Mouse (Mus musculus) forebrain, embryonic 11.5 days (tissue): ENCODE results near the gene Snx33. TPM values are rescaled to one million over a fixed set of nuclear protein-coding genes. Genes with fewer than 3 reads are reported as not detected.
"Not testable (repeated sequence)": the region's sequence is repeated elsewhere in the genome, so short reads cannot be mapped to it uniquely, and the experiment has no call there.

ENCODE experiments used
- ATAC-seq: fragments of 200-750 bp; cut with Nextera tagmentation; replicated peaks from 2 replicates; pipeline ENCODE4 v1.8.0; 2017; ENCODE audit warnings: moderate TSS enrichment; ENCODE audit not compliant: low FRiP score
- DNase-seq: peaks from one replicate; pipeline ENCODE4 v3.0.0-alpha.2; 2017; ENCODE audit warnings: low spot score
- H3K27ac ChIP-seq: fragments of 300-500 bp; sonication (generic); 2 replicates; pipeline ENCODE4 v1.5.1; 2014; ENCODE audit warnings: low read depth, low read length
- H3K27me3 ChIP-seq: fragments of 300-500 bp; sonication (generic); 2 replicates; pipeline ENCODE4 v1.6.1; 2014; ENCODE audit warnings: mild to moderate bottlenecking, low read length, mixed read lengths; ENCODE audit not compliant: control insufficient read depth, insufficient read depth
- H3K36me3 ChIP-seq: fragments of 300-500 bp; sonication (generic); 2 replicates; pipeline ENCODE4 v1.6.1; 2014; ENCODE audit warnings: mild to moderate bottlenecking, low read length, moderate library complexity, mixed read lengths; ENCODE audit not compliant: control insufficient read depth, insufficient read depth
- H3K4me1 ChIP-seq: fragments of 300-500 bp; sonication (generic); replicated peaks from 2 replicates; pipeline ENCODE4 v1.6.1; 2014; ENCODE audit warnings: low read length, mixed read lengths; ENCODE audit not compliant: control insufficient read depth, insufficient read depth
- H3K4me2 ChIP-seq: fragments of 300-500 bp; sonication (generic); 2 replicates; pipeline ENCODE4 v1.6.1; 2014; ENCODE audit warnings: low read depth, mild to moderate bottlenecking, low read length, moderate library complexity, mixed read lengths; ENCODE audit not compliant: severe bottlenecking
- H3K4me3 ChIP-seq: fragments of 300-500 bp; sonication (generic); 2 replicates; pipeline ENCODE4 v1.5.1; 2014; ENCODE audit warnings: low read depth, low read length
- H3K9ac ChIP-seq: fragments of 300-500 bp; sonication (generic); 2 replicates; pipeline ENCODE4 v1.6.1; 2014; ENCODE audit warnings: low read length
- H3K9me3 ChIP-seq: fragments of 300-500 bp; sonication (generic); 2 replicates; pipeline ENCODE4 v1.6.1; 2016; ENCODE audit warnings: low read length, mixed read lengths; ENCODE audit not compliant: control insufficient read depth
- WGBS: fragments of 180-500 bp; shearing (Covaris S2); extraction: QIAGEN DNeasy Blood & Tissue Kit; methylation state at CpG from one replicate; pipeline ENCODE4 v1.1.7; 2014; 5-methylcytosine and 5-hydroxymethylcytosine counted together
- polyA plus RNA-seq: library from polyadenylated mRNA; unstranded; fragments of >200 nt; fragmentation: Nextera tagmentation; extraction: Ambion mirVana; gene quantifications from 2 replicates; pipeline ENCODE4 v1.2.1, GENCODE M21; 2014

The Snx33 gene
- polyA plus RNA-seq, 1 experiment from 2014 or later: 5.8 TPM

- Histone ChIP-seq H3K4me1 (peaks cover 7% of the 10 kb centered on the region; the same call in 1 of the 2 replicates), H3K9me3 (no peaks in the 10 kb centered on the region), H3K36me3 (no peaks in the 10 kb centered on the region), H3K27me3 (no peaks in the 10 kb centered on the region), H3K4me2 (peak within 1 kb of the TSS; percentile 79), H3K4me3 (peak within 1 kb of the TSS; percentile 62), H3K9ac (peak within 1 kb of the TSS; percentile 77), H3K27ac (peak within 1 kb of the TSS; percentile 78)
- ATAC-seq (peak; percentile 100), DNase-seq (peak; percentile 97)
- WGBS: under 1% methylated on average over 50 of the region's 50 CpGs
Measured at GRCm38 (mm10) chr9:56950414-56951400, 22.5 kb upstream of the Snx33 start, which contains the start of gene Snupn. Gene Snupn (plus strand): TSS chr9:56950878.

- Histone ChIP-seq H3K4me3 (peak overlapping the region; percentile 9), H3K4me2 (peak overlapping the region; percentile 33), H3K4me1 (peaks cover 7% of the 10 kb centered on the region; the same call in 1 of the 2 replicates), H3K9me3 (no peaks in the 10 kb centered on the region), H3K9ac (peak overlapping the region; percentile 37), H3K36me3 (no peaks in the 10 kb centered on the region), H3K27ac (no peak overlapping the region), H3K27me3 (no peaks in the 10 kb centered on the region)
- 38% methylated on average over 13 of the region's 13 CpGs for WGBS
- DNase-seq: peak; percentile 53
- ATAC-seq: no peak
Measured at GRCm38 (mm10) chr9:56949767-56950166, 21.6 kb upstream of the Snx33 start.

- not testable (repeated sequence) for H3K4me2 ChIP-seq, ATAC-seq, H3K27me3 ChIP-seq, H3K27ac ChIP-seq, H3K9me3 ChIP-seq, DNase-seq, H3K4me3 ChIP-seq, H3K36me3 ChIP-seq, H3K4me1 ChIP-seq, H3K9ac ChIP-seq
- WGBS: 85% methylated on average over 5 of the region's 5 CpGs
Measured at GRCm38 (mm10) chr9:56948699-56949098, 20.5 kb upstream of the Snx33 start.

GRCm38 (mm10) chr9:56947481-56947880 is 19.3 kb upstream of the Snx33 start:
- H3K4me3 ChIP-seq, H3K4me1 ChIP-seq, H3K27me3 ChIP-seq, H3K27ac ChIP-seq, H3K36me3 ChIP-seq, H3K9me3 ChIP-seq, ATAC-seq, H3K4me2 ChIP-seq, H3K9ac ChIP-seq, DNase-seq: not testable (repeated sequence)
- WGBS: 19% methylated on average over 3 of the region's 3 CpGs

- H3K9me3 ChIP-seq: no peaks in the 10 kb centered on the region
- DNase-seq (peak; percentile 41), ATAC-seq (no peak)
- peak overlapping the region; percentile 46 for H3K4me3 ChIP-seq
- H3K27me3 ChIP-seq: no peaks in the 10 kb centered on the region
- WGBS: 6% methylated on average over 7 of the region's 7 CpGs
- peak overlapping the region; percentile 68 for H3K9ac ChIP-seq
- no peaks in the 10 kb centered on the region for H3K36me3 ChIP-seq
- H3K27ac ChIP-seq: no peak overlapping the region
- peak overlapping the region; percentile 78 for H3K4me2 ChIP-seq
- H3K4me1 ChIP-seq: peaks cover 3% of the 10 kb centered on the region; the same call in 1 of the 2 replicates
Measured at GRCm38 (mm10) chr9:56938374-56938773, 10.2 kb upstream of the Snx33 start.

- WGBS: under 1% methylated on average over 73 of the region's 73 CpGs
- Histone ChIP-seq H3K36me3 (no peaks in the 10 kb centered on the region), H3K4me2 (peak within 1 kb of the TSS; percentile 78), H3K4me3 (peak within 1 kb of the TSS; percentile 46), H3K27me3 (no peaks in the 10 kb centered on the region), H3K9ac (peak within 1 kb of the TSS; percentile 68), H3K9me3 (no peaks in the 10 kb centered on the region), H3K27ac (peak within 1 kb of the TSS; percentile 4; the same call in 1 of the 2 replicates), H3K4me1 (peaks cover 3% of the 10 kb centered on the region; the same call in 1 of the 2 replicates)
- DNase-seq (peak; percentile 83), ATAC-seq (peak; percentile 94)
Measured at GRCm38 (mm10) chr9:56937223-56938160, 9.3 kb upstream of the Snx33 start, which contains the start of gene Imp3. Gene Imp3 (plus strand): TSS chr9:56937475.

GRCm38 (mm10) chr9:56936861-56937222 is 8.7 kb upstream of the Snx33 start:
- H3K9me3 ChIP-seq: no peaks in the 10 kb centered on the region
- peaks cover 3% of the 10 kb centered on the region; the same call in 1 of the 2 replicates for H3K4me1 ChIP-seq
- ATAC-seq (no peak), DNase-seq (no peak)
- peak overlapping the region; percentile 23; the same call in 1 of the 2 replicates for H3K9ac ChIP-seq
- no peaks in the 10 kb centered on the region for H3K27me3 ChIP-seq
- H3K36me3 ChIP-seq: no peaks in the 10 kb centered on the region
- peak overlapping the region; percentile 53; the same call in 1 of the 2 replicates for H3K4me2 ChIP-seq
- no peak overlapping the region for H3K27ac ChIP-seq
- peak overlapping the region; percentile 46 for H3K4me3 ChIP-seq
- 18% methylated on average over 6 of the region's 6 CpGs for WGBS

GRCm38 (mm10) chr9:56930556-56930955 is 2.4 kb upstream of the Snx33 start:
- H3K4me1 ChIP-seq: peaks cover 9% of the 10 kb centered on the region; the same call in 1 of the 2 replicates
- H3K9me3 ChIP-seq: no peaks in the 10 kb centered on the region
- no peaks in the 10 kb centered on the region for H3K36me3 ChIP-seq
- DNase-seq (no peak), ATAC-seq (no peak)
- no peak overlapping the region for H3K4me2 ChIP-seq
- H3K9ac ChIP-seq: no peak overlapping the region
- H3K27me3 ChIP-seq: no peaks in the 10 kb centered on the region; the same call in 1 of the 2 replicates
- WGBS: 81% methylated on average over 1 of the region's 1 CpGs
- H3K27ac ChIP-seq: no peak overlapping the region
- H3K4me3 ChIP-seq: no peak overlapping the region
